Mouse (Mus musculus) heart, adult 2 months (tissue): ENCODE measurements around the gene Rbak.

Experiments used
- CTCF ChIP-seq: fragments of 200-600 bp; IDR thresholded peaks from 2 replicates; pipeline ENCODE4 v1.8.1; 2022; ENCODE audit warnings: antibody characterized with exemption, mild to moderate bottlenecking, moderate library complexity
- EP300 ChIP-seq: fragments of 200-500 bp; IDR thresholded peaks from 2 replicates; pipeline ENCODE4 v1.6.1; 2011; ENCODE audit warnings: low read depth, low read length, control low read depth; ENCODE audit not compliant: insufficient read depth
- POLR2A ChIP-seq: fragments of 200-500 bp; IDR thresholded peaks from 2 replicates; pipeline ENCODE4 v1.6.1; 2011; ENCODE audit warnings: mild to moderate bottlenecking, low read depth, low read length, control low read depth; ENCODE audit not compliant: insufficient read depth

DNA sequence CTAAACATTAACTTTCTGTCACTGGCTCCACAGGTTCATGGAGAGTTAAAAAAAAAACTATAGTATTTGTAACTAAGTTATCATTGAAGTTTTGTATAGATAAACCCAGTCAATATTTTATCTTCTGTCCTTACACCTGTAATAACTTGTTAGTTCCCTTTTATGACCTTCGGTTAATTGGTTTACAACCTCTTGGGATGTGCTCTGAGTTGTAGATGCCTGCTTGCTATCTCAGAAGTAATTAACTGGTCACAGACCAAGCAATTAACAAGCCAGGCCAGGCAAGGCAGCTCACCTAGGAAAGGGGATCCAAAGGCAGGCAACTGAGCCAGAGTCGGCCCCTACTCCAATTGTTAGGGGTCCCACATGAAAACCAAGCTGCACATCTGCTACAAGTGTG is 33.3 kb upstream of the Rbak start:
- no peak for TF ChIP-seq EP300
- no peak for TF ChIP-seq CTCF
- TF ChIP-seq POLR2A = no peak
